Mouse (Mus musculus) adrenal gland, adult 2 months (tissue): Measurements from ENCODE around the gene Actr6. TPM values are rescaled to one million over a fixed set of nuclear protein-coding genes. Genes with fewer than 3 reads are reported as not detected.
"Not testable (repeated sequence)": the region's sequence is repeated elsewhere in the genome, so short reads cannot be mapped to it uniquely, and the experiment has no call there.

Source experiments
- DNase-seq: peaks from one replicate; pipeline ENCODE4 v3.0.0; 2021
- polyA plus RNA-seq: library from polyadenylated mRNA; depleted of rRNA; stranded (reverse); fragments of >200 nt; gene quantifications from 2 replicates; pipeline ENCODE4 v1.2.3, GENCODE M21; 2012
- total RNA-seq, 2 experiments: library from RNA; stranded (reverse); gene quantifications; 2 replicates each; pipeline ENCODE4 v1.2.3; 2021

Actr6 gene
- total and polyA plus RNA-seq, 3 experiments = 0.42 to 21.3 (median 15.4) TPM

- no peak for DNase-seq
These were observed 6.3 kb upstream of the Actr6 start for GRCm38 (mm10) chr10:89738395-89738794.

- no peak for DNase-seq
These were observed 5.8 kb upstream of the Actr6 start for GRCm38 (mm10) chr10:89737887-89738286.

- DNase-seq = no peak
These were observed 5.0 kb upstream of the Actr6 start for GRCm38 (mm10) chr10:89737092-89737491.

GRCm38 (mm10) chr10:89731341-89731740, 754 bp downstream of the Actr6 start:
- DNase-seq = no peak

- no peak for DNase-seq
These were observed 1.7 kb downstream of the Actr6 start for GRCm38 (mm10) chr10:89730386-89730785.

GRCm38 (mm10) chr10:89722247-89723195, 9.6 kb downstream of the Actr6 start:
- peak; percentile 62 for DNase-seq

- peak; percentile 85 for DNase-seq
These were observed 11.3 kb downstream of the Actr6 start for GRCm38 (mm10) chr10:89720796-89721195.

- DNase-seq = no peak
These were observed 11.8 kb downstream of the Actr6 start for GRCm38 (mm10) chr10:89720252-89720651.

- no peak for DNase-seq
These were observed 17.2 kb downstream of the Actr6 start for GRCm38 (mm10) chr10:89714910-89715309.

- DNase-seq = peak; percentile 47
These were observed 23.4 kb downstream of the Actr6 start for GRCm38 (mm10) chr10:89708720-89709119.

- no peak for DNase-seq
These were observed 24.7 kb downstream of the Actr6 start for GRCm38 (mm10) chr10:89707397-89707796.

- no peak for DNase-seq
These were observed 29.1 kb downstream of the Actr6 start for GRCm38 (mm10) chr10:89703042-89703441.

- no peak for DNase-seq
These were observed 34.1 kb downstream of the Actr6 start for GRCm38 (mm10) chr10:89697956-89698355.

GRCm38 (mm10) chr10:89696270-89696669, 35.8 kb downstream of the Actr6 start:
- not testable (repeated sequence) for DNase-seq

GRCm38 (mm10) chr10:89695194-89695911, 36.7 kb downstream of the Actr6 start:
- DNase-seq = no peak

GRCm38 (mm10) chr10:89690021-89690420, 42.1 kb downstream of the Actr6 start:
- no peak for DNase-seq

GRCm38 (mm10) chr10:89687455-89687854, 44.6 kb downstream of the Actr6 start:
- no peak for DNase-seq

- DNase-seq = peak; percentile 97
These were observed 45.8 kb downstream of the Actr6 start, which contains the start of gene Scyl2 for GRCm38 (mm10) chr10:89686139-89686808. Gene Scyl2, minus strand, starts transcription at chr10:89686285.

GRCm38 (mm10) chr10:89685391-89686138, 46.5 kb downstream of the Actr6 start:
- DNase-seq = no peak

GRCm38 (mm10) chr10:89682961-89683360, 49.1 kb downstream of the Actr6 start:
- no peak for DNase-seq

- no peak for DNase-seq
These were observed 49.9 kb downstream of the Actr6 start for GRCm38 (mm10) chr10:89682157-89682556.

GRCm38 (mm10) chr10:89681706-89682105, 50.4 kb downstream of the Actr6 start:
- no peak for DNase-seq
